Mouse (Mus musculus) hematopoietic stem cell, adult 5-6 weeks (primary cell): Measurements from ENCODE around the gene Cnn2. TPM values are rescaled to one million over a fixed set of nuclear protein-coding genes. Genes with fewer than 3 reads are reported as not detected.
"Not testable (repeated sequence)": the region's sequence is repeated elsewhere in the genome, so short reads cannot be mapped to it uniquely, and the experiment has no call there.

Source experiments
- ATAC-seq, 2 experiments: fragments of 125-278 bp in 1 of 2; replicated peaks in 1 of 2; 2 replicates each; pipeline ENCODE4 v1.8.0; 2016 to 2017; ENCODE audit warnings: inconsistent platforms in 2 of 2, mild to moderate bottlenecking in 2 of 2, moderate number of reproducible peaks in 2 of 2, low read depth in 1 of 2, moderate TSS enrichment in 1 of 2; ENCODE audit not compliant: low FRiP score in 2 of 2, poor library complexity in 2 of 2, severe bottlenecking in 2 of 2, insufficient read depth in 1 of 2, low TSS enrichment in 1 of 2
- total RNA-seq: library from RNA; stranded (forward); fragments of 172-1452, 232-1000 nt; gene quantifications from 2 replicates; pipeline ENCODE4 v1.2.3, GENCODE M21; 2017

Cnn2 gene
- total RNA-seq, 1 experiment from 2014 or later: 62.2 TPM

- no peak for ATAC-seq
Measured at GRCm38 (mm10) chr10:80023758-80024157, 35.4 kb downstream of the Cnn2 start.

DNA sequence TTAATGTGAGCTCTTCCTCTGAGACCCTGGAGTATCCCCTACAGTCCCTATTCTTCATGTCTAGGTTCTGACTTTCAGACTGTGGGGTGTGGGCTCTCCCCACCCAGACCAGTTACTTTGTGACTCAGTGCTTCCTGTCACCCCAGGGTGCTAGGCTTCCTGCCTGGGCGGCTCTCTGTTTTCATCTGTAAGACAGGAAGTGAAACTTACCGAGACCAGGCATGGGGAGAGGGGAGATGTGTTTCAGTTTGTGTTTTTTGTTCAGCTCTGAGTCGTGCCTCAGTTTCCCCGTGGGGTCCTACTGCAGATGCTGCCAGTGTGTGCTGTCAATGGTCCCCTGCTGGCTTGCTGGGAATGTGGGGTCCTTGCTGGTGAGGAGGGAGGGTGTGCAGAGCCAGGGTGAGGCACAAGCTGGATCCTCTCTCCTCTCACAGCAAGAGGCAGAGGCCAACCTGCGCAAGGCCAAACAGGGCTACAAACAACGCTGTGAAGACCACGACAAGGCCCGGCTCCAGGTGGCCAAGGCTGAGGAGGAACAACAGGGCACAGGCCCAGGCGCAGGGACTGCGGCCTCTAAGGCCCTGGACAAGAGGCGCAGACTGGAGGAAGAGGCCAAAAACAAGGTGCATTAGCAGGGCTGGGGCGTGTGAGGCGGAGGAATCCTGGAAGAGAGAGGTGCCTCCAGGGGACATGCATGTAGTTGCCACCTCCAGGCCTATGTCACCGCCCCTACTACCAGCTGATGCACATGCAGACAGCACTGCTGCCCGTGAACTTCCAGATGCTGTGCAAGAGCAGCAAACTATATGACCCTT lies 36.1 kb downstream of the Cnn2 start:
- ATAC-seq: peak in 1 of 2 experiments; percentile 26; a peak in 1 of 4 replicates

DNA sequence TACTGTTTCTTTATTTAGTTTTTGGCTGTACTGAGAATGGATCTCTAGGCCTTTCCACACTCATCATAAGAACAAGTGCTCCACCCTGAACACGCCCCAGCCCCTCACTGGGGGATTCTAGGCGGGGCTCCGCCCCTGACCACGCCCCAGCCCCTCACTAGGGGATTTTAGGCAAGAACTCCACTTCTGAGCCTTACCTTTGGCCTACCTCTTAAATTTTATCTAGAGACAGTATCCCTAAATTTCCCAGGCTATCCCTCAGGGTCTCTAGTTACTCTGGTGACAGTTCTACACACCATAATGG lies 36.6 kb downstream of the Cnn2 start:
- ATAC-seq: no peak

DNA sequence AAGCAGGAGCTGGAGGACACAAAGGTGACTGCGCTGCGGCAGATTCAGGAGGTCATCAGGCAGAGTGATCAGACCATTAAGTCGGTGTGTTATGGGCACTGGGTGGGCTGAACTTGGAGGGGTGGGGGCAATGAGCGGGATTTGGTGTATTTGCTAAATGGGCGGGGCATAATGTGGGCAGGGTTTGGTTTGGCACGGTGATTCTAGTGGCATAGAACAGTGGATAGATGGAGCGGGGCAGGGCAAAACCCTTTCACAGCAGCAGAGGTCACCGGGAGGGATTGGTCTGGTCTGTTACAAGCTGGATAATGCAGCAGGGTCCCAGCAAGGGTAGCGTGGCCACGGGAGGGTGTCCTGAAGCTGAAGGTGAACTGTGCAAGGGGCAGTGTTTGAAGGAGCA lies 37.1 kb downstream of the Cnn2 start:
- ATAC-seq: no peak

- no peak for ATAC-seq
Measured at GRCm38 (mm10) chr10:80025889-80026288, 37.5 kb downstream of the Cnn2 start.

- no peak for ATAC-seq
Measured at GRCm38 (mm10) chr10:80027681-80028520, 39.5 kb downstream of the Cnn2 start.

- ATAC-seq: no peak
Measured at GRCm38 (mm10) chr10:80028521-80028846, 40.1 kb downstream of the Cnn2 start.

GRCm38 (mm10) chr10:80030191-80030590 lies 41.8 kb downstream of the Cnn2 start:
- ATAC-seq: 0 out of 4 replicates have a peak, but pooled peaks of 1 of the 2 experiments have one; percentile 2

DNA sequence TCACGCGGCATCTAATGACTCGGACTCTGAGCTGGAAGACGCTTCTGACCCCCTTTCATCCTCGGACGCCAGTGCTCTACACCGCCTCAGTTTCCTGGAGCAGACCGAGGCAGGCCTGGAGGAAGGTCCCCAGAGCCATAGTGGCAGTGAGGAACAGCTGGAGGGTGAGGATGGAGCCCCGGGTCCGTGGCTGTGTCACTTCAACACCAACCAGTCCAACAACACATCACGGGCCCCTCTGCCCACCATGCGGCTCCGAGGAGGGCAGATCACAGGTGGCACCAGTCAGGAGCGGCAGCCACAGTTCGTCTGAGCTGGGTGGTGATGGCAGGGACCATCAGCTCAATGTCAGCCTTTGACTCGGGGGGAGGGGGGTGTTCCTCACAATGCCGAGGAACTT lies 42.4 kb downstream of the Cnn2 start:
- no peak for ATAC-seq

- peak; percentile 37 to 56 for ATAC-seq
Measured at GRCm38 (mm10) chr10:80032799-80033480, 44.6 kb downstream of the Cnn2 start.

DNA sequence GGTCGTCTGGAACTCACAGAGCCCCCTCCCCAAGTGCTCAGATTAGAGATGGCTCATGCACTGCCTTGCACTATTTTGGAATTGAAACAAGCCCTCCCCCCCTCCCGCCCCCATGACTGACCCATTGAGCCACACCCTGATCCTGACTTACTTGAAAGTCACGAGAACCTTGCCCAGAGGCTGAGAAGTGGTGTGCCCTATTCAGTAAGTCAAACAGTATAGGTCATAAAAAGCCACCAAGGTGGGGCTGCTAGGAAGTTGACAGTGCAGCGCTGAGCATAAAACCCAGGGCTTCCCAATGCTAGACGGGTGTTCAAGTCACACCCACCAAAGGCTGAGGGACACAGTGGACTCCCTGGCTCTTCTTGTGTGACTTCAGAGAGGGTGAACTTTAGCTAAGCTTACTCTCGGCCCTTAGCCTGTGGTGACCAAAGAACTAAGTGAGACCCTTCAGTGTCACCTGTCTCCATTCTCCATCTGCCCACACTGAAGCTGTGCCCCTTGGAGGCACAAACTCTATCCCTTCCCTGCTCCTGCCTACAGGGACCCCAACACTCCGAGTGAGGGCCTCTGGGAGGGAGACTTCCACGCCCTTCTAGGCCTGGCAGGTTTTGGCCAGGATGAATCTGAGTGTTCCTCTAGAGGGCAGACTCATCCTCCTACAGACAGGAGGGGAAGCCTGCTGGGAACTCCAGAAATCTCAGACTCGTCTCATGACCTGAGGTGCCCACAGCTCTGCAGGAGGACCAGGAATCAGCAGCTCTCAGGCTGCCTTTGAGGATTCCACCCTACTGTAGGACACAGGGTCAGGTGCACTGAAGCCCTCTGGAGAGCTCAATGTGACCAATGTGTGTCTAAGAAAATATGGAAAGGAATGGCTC lies 45.4 kb downstream of the Cnn2 start:
- peak in 1 of 2 experiments; percentile 25; a peak in 1 of 4 replicates for ATAC-seq

DNA sequence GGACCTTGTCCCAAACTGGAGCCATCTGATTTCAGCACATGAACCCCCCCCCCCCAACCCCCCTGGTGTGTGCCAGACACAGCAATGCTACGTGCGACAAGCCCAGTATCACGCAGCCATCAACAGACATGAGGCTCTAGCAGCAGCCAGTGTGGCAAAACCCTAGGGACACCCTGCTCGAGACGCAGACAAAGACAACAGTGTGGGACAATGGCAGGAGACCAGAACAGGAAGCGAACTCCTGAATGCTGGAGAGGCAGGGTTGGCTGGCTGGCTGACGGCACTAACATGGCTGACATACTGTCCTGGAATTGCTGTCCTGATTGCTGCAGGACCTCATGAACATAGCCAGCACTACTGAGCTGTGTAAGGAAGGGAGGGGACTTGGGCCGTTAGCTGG lies 46.8 kb downstream of the Cnn2 start:
- ATAC-seq: no peak

- ATAC-seq: no peak
Measured at GRCm38 (mm10) chr10:80035686-80036085, 47.3 kb downstream of the Cnn2 start.

DNA sequence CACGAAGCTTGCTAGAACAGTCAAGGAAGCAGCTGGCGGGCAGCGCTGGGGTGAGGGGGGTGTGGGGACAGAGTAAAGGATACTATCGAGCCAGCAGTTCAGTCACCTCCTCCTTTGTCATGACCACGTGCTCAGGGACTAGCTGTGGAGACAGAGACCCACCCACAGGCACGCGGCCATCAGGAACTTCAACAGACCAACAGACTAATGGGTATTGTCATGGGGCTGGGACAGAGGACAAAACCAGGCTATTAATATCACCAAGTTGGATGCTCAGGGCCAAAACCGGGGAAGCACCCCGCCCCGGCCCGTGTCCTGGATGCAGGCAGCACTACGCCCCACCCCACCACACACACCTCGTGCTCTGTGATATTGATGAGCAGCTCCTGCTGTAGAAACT lies 48.4 kb downstream of the Cnn2 start:
- no peak for ATAC-seq

- peak; percentile 90 to 95 for ATAC-seq
Measured at GRCm38 (mm10) chr10:80039559-80039979, 51.2 kb downstream of the Cnn2 start, which contains the start of gene Polr2e. Gene Polr2e (minus strand): TSS chr10:80039795.

DNA sequence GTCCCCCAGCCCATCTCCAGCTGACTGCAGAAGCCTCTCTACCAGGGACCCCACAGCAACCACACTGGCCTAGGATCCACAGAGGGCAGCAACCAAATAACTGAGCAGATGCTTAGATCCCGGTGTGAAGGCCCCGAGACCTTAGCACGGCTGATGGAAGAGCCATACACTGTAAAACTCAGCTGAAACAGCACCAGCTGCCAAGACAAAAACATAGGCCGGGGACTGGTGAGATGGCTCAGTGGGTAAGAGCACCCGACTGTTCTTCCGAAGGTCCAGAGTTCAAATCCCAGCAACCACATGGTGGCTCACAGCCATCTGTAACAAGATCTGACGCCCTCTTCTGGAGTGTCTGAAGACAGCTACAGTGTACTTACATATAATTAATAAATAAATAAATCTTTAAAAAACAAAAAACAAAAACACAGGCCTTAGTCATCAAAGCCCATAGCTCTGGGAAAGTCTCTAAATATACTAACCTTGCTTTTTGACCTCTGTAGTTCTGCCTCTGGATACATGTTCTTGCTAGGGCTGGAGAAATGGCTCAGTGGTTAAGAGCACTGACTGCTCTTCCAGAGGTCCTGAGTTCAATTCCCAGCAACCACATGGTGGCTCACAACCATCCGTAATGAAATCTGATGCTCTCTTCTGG lies 53.2 kb downstream of the Cnn2 start:
- ATAC-seq: not testable (repeated sequence)

- no peak for ATAC-seq
Measured at GRCm38 (mm10) chr10:80044087-80044486, 55.7 kb downstream of the Cnn2 start.
